20 mouse cellular contexts compared by ENCODE assay signal in genomic region chr8:12894783-12895534, GRCm38 (mm10). TPM values are rescaled to one million over a fixed set of nuclear protein-coding genes. Genes with fewer than 3 reads are reported as not detected.
DNase-seq lines count a peak whose midpoint lies in the region.
"Had no signal": no experiment of that assay in that cellular context is flagged by ENCODE, and none has a peak within 500 bp of the region (broad histone marks: within the 10 kb centered on the region; RNA-seq: fewer than 3 reads in every experiment).

No protein-coding gene starts in this region.

- peak; percentile 55 for DNase-seq in cerebellum, adult 11 months
- DNase-seq in cerebellum, postnatal 10 days = no peak
- peak; percentile 69 for DNase-seq in 3T3-L1 (ENCODE audit: low read depth, low spot score)
- DNase-seq in cerebellum, adult 11-12 months = peak; percentile 82
- DNase-seq in cerebellum, adult 9-11 months = peak; percentile 84
- DNase-seq in adrenal gland, postnatal 4 days (ENCODE audit: low spot score in 2 of 2) = no peak
- DNase-seq in urinary bladder, postnatal 36 days (ENCODE audit: low spot score in 2 of 2) = no peak
- DNase-seq in ovary, postnatal 14 days (ENCODE audit: low spot score) = no peak
- DNase-seq: adrenal gland, adult 2 months; adrenal gland, postnatal 36 days; embryo, embryonic 11 days; forebrain, postnatal 0 days; gastrocnemius, postnatal 14 days; heart, adult 11 months; kidney, adult 9 months; lung, postnatal 36 days; right cerebral cortex, adult 18-20 months; right cerebral cortex, postnatal 4 days; thymus, adult 18-20 months; thymus, postnatal 25 days had no signal

RNA-seq across cellular contexts. Expression of gene Mcf2l, which starts 21.4 kb away (rescaled TPM):
- total RNA-seq in adrenal gland, postnatal 4 days (2021) = 10 to 100 TPM; 37.7 to 49.5 TPM

Comparison
In these comparisons a context has a peak if more than half of its experiments do, and no peak if none do; other contexts are left out.
1. DNase-seq: peak in cerebellum, adult 11 months (single experiment), 3T3-L1 (single experiment), cerebellum, adult 11-12 months (single experiment) and cerebellum, adult 9-11 months (single experiment); none in cerebellum, postnatal 10 days (0 of 2), adrenal gland, postnatal 4 days (0 of 2), urinary bladder, postnatal 36 days (0 of 2) and ovary, postnatal 14 days (single experiment).